Mouse (Mus musculus): ENCODE data around the gene Gm10842. TPM values are rescaled to one million over a fixed set of nuclear protein-coding genes. Genes with fewer than 3 reads are reported as not detected.
A peak's percentile ranks its signal among the peaks of the same experiment; 100 is the strongest.

Gene Gm10842
- polyA plus RNA-seq, 1 experiment from 2014 or later = not detected

DNA sequence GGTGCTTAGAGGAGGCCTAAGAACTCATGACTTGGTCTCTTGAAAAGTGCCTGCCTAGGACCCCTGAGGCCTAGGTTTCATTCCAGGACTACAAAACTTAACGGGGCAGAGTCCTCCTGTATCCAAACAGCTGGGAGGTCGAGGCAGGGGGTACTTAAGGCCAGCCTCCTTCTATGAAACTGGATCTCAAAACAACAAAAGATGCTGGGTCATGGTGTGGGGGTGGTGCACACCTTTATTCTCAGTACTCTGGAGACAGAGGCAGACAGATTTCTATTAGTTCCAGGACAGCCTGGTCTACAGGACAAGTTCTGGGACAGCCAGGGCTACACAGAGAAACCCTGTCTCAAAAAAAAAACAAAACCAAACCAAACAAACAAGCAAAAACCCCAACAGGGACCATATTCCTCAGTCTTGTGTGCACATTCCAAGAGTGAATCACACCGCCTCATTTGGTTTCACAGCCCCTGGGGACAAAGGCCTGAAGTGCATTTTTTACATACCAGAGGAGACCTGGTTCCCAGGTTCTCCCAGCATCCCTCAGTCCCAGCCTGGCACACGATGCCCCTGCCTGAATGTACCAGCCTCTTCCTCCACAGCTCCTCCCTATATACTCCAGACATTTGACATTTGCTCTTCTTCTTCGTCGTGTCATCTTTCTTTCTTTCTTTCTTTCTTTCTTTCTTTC is 13.1 kb downstream of the Gm10842 start:
- WGBS = 60% methylated on average over 6 of the region's 6 CpGs

DNA sequence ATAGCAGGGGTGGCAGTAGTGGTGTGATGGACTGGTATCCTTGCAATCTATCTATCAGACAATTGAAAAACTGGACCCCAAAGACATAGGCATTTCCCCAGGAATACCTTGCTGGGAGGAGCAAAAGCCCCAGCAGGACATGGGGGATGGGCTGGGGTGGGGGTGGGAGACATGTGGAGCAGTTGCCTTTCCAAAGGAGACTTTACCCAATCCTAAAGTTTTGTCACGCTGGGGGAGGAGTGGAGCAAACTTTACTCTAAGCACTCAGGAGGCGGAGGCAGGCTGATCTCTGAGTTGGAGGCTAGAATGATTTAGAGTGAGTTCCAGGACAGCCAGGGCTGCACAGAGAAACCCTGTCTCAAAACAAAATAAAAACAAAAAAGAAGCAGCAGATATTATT is 14.7 kb downstream of the Gm10842 start:
- no peak overlapping the region for H3K4me3 ChIP-seq (ENCODE audit: low read length)
- H3K4me2 ChIP-seq (ENCODE audit: low read length) = no peak overlapping the region
- WGBS = 87% methylated on average over 2 of the region's 2 CpGs
- H3K4me1 ChIP-seq (ENCODE audit: control insufficient read depth, insufficient read depth, low read depth, low read length) = no peaks in the 10 kb centered on the region
- no peak overlapping the region for H3K9ac ChIP-seq (ENCODE audit: low read depth, low read length)
- H3K27ac ChIP-seq (ENCODE audit: low read depth, low read length) = no peak overlapping the region
- H3K9me3 ChIP-seq (ENCODE audit: control insufficient read depth, low read length) = peaks cover 15% of the 10 kb centered on the region
- no peak for ATAC-seq
- H3K36me3 ChIP-seq (ENCODE audit: control insufficient read depth, insufficient read depth, low read length) = no peaks in the 10 kb centered on the region
- no peaks in the 10 kb centered on the region; the same call in 1 of the 2 replicates for H3K27me3 ChIP-seq (replicated peaks; ENCODE audit: control insufficient read depth, insufficient read depth, low read length)

More for the DNA sequence above, 13.1 kb downstream of the Gm10842 start:
- no peak overlapping the region for H3K9ac ChIP-seq (ENCODE audit: low read depth, low read length)
- no peak for ATAC-seq
- no peaks in the 10 kb centered on the region; the same call in 1 of the 2 replicates for H3K27me3 ChIP-seq (replicated peaks; ENCODE audit: control insufficient read depth, insufficient read depth, low read length)
- H3K4me3 ChIP-seq (ENCODE audit: low read length) = no peak overlapping the region
- H3K27ac ChIP-seq (ENCODE audit: low read depth, low read length) = no peak overlapping the region
- H3K9me3 ChIP-seq (ENCODE audit: control insufficient read depth, low read length) = peaks cover 5% of the 10 kb centered on the region
- H3K4me2 ChIP-seq (ENCODE audit: low read length) = no peak overlapping the region
- no peaks in the 10 kb centered on the region for H3K36me3 ChIP-seq (ENCODE audit: control insufficient read depth, insufficient read depth, low read length)
- H3K4me1 ChIP-seq (ENCODE audit: control insufficient read depth, insufficient read depth, low read depth, low read length) = no peaks in the 10 kb centered on the region

DNA sequence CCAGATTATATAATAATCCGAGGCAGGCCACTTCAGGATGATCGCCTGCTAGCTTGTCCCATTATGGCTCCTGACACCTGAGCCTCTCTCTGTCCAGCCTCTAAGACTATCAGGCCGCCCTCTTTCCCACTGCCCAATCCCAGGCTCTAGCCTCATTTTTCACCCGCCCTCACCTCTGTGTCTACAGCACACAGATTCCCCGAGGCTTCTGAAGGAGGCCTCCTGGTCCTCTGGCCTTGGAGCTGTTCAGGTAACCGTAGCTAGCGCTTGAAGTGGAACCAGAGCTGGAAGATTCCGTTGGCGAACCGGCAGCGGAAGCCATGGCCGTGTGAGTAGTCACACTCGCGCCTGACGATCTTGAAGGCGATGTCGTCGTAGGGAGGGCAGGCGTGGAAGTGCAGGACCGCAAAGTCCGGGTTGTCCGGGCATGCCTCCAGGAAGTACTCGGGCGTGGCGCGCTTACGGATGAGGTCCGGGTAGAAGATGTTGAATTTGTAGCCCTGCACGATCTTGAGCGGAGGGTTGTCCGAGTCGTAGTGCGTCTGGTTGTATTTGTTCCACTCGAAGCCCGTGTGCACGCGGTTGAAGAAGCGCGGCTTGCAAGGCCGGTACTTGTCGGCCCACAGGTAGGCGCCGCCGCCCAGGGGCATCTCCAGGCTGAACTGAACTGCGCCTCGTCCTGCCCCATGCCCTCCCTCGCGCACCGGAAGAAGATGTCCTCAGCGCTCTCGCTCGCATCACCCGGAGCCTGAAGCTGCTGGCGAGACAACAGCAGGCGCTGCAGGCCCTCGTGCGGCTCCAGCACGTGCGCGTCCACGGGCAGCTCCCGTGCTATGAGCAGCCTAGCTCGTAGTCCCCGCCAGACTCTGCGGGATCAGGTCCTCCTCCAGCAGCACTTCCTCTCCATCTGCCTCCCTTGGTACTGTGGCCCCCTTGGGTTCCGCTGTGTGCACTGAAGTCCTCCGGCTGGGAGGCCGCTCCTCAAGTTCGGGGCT is 18.1 kb downstream of the Gm10842 start:
- H3K4me1 ChIP-seq (ENCODE audit: control insufficient read depth, insufficient read depth, low read depth, low read length) = no peaks in the 10 kb centered on the region
- no peak overlapping the region for H3K4me2 ChIP-seq (ENCODE audit: low read length)
- 82% methylated on average over 69 of the region's 69 CpGs for WGBS
- H3K4me3 ChIP-seq (ENCODE audit: low read length) = no peak overlapping the region
- no peak for ATAC-seq
- H3K36me3 ChIP-seq (ENCODE audit: control insufficient read depth, insufficient read depth, low read length) = no peaks in the 10 kb centered on the region
- no peaks in the 10 kb centered on the region; the same call in 1 of the 2 replicates for H3K27me3 ChIP-seq (replicated peaks; ENCODE audit: control insufficient read depth, insufficient read depth, low read length)
- no peak overlapping the region for H3K9ac ChIP-seq (ENCODE audit: low read depth, low read length)
- H3K27ac ChIP-seq (ENCODE audit: low read depth, low read length) = no peak overlapping the region
- H3K9me3 ChIP-seq (ENCODE audit: control insufficient read depth, low read length) = peaks cover 15% of the 10 kb centered on the region

DNA sequence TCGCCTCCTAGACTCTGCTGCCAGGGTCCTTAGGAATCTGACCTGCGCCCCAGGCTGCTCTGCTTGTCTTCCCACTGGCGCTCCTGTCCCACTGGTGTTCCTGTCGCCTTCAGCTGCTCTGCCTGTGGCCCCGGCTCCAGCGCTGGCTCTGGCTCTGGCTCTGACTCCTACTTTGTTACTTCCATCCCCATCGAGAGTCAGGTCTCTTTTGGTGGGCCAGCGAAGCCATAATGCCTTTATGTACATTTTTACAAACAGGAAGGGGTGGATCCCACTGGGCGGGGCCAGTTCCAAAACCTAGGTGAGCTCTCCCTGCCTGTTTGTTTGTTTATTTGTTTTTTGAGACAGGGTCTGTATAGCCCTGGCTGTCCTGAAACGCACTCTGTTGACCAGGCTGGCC is 20.1 kb downstream of the Gm10842 start:
- no peak for ATAC-seq
- H3K9me3 ChIP-seq (ENCODE audit: control insufficient read depth, low read length) = peaks cover 15% of the 10 kb centered on the region
- no peak overlapping the region for H3K4me3 ChIP-seq (ENCODE audit: low read length)
- no peak overlapping the region for H3K27ac ChIP-seq (ENCODE audit: low read depth, low read length)
- no peak overlapping the region for H3K4me2 ChIP-seq (ENCODE audit: low read length)
- whole genome bisulfite sequencing = 92% methylated on average over 10 of the region's 10 CpGs
- H3K36me3 ChIP-seq (ENCODE audit: control insufficient read depth, insufficient read depth, low read length) = no peaks in the 10 kb centered on the region
- H3K9ac ChIP-seq (ENCODE audit: low read depth, low read length) = no peak overlapping the region
- H3K27me3 ChIP-seq (replicated peaks; ENCODE audit: control insufficient read depth, insufficient read depth, low read length) = no peaks in the 10 kb centered on the region
- H3K4me1 ChIP-seq (ENCODE audit: control insufficient read depth, insufficient read depth, low read depth, low read length) = no peaks in the 10 kb centered on the region

DNA sequence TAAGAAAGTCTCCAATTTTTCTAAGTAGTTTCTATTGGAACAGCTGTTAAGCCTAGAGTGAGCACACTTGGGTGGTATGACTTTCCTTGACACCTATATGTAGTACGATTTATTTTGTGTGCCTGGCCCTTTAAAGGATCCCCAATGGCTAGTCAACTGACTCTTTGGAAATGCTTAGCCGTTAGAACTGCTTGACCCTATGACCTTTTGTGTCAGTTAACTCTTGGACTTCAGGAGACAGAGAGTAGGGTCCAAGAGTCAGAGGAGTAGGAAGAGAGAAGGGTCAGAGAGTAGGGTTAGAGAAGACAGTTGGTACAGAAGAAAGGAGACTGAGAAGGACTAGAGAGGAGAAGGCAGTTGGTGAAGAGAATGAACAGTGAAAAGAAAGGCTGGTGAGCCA is 31.8 kb downstream of the Gm10842 start, which contains the start of gene Tlk2:
Tlk2 (plus strand) TSS at position 292 of the 400 bp plus-strand sequence.
- Histone ChIP-seq H3K4me3 (ENCODE audit: low read length) (no peak within 1 kb of the TSS), H3K9me3 (ENCODE audit: control insufficient read depth, low read length) (no peaks in the 10 kb centered on the region), H3K36me3 (ENCODE audit: control insufficient read depth, insufficient read depth, low read length) (no peaks in the 10 kb centered on the region), H3K4me1 (ENCODE audit: control insufficient read depth, insufficient read depth, low read depth, low read length) (peaks cover 19% of the 10 kb centered on the region), H3K4me2 (ENCODE audit: low read length) (peak within 1 kb of the TSS; percentile 95), H3K27ac (ENCODE audit: low read depth, low read length) (no peak within 1 kb of the TSS), H3K27me3 (replicated peaks; ENCODE audit: control insufficient read depth, insufficient read depth, low read length) (no peaks in the 10 kb centered on the region), H3K9ac (ENCODE audit: low read depth, low read length) (no peak within 1 kb of the TSS)
- ATAC-seq = no peak
- WGBS = 41% methylated on average over 2 of the region's 2 CpGs

DNA sequence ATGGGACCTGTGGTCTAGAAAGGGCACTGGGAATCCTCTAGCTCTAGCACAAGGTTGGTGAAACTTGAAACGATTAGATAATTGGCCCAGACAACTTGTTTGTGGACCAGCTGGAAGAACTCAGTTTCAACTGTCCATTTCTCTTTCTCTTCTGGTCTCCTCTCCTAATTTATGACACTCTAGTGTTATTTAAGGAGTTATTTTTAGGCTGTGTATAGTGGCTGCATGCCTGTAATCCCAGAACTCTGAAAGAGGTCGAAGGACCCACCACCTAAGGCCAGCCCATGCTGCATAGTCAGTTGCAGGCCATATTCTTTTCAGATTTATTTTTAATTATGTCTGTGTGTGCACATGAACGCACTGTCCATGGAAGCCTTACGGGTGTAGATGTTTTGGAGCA is 32.8 kb downstream of the Gm10842 start:
- peak overlapping the region; percentile 95 for H3K4me2 ChIP-seq (ENCODE audit: low read length)
- H3K9me3 ChIP-seq (ENCODE audit: control insufficient read depth, low read length) = no peaks in the 10 kb centered on the region
- peaks cover 4% of the 10 kb centered on the region; the same call in 1 of the 2 replicates for H3K36me3 ChIP-seq (ENCODE audit: control insufficient read depth, insufficient read depth, low read length)
- H3K27me3 ChIP-seq (replicated peaks; ENCODE audit: control insufficient read depth, insufficient read depth, low read length) = no peaks in the 10 kb centered on the region
- H3K9ac ChIP-seq (ENCODE audit: low read depth, low read length) = no peak overlapping the region
- no peak overlapping the region for H3K27ac ChIP-seq (ENCODE audit: low read depth, low read length)
- peaks cover 19% of the 10 kb centered on the region for H3K4me1 ChIP-seq (ENCODE audit: control insufficient read depth, insufficient read depth, low read depth, low read length)
- no peak overlapping the region for H3K4me3 ChIP-seq (ENCODE audit: low read length)
- WGBS = 70% methylated on average over 4 of the region's 4 CpGs
- no peak for ATAC-seq

DNA sequence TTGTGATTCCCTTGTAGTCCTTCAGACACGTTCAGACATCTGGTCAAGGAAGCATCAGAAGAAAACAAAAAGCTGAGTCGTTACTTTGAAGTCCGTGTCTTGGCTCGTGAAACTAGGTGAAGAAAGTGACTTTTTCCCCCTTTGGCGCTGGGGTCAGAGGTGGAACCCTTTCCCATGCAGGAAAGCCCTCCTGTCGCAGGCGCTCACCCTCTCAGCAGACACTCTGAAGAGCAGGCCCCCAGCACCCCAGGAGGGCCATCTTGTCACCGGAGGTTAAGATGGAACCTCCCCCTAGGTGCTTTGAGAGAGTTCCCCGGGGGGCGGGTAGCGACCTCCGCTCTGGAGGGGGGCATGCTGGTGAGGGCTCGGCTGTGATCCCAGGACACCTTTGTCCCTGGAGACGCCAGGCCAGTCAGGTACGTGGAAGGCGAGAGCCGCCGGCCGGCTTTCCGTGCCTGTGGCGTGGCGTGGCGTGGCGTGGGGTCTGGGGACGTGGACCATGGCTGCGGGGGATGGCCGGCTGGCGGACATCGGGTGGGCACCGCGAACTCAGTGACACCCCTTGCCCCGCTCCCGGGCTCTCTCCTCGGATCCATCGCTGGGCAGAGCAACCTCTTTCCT is 33.9 kb downstream of the Gm10842 start:
- Histone ChIP-seq H3K4me1 (ENCODE audit: control insufficient read depth, insufficient read depth, low read depth, low read length) (peaks cover 19% of the 10 kb centered on the region), H3K9ac (ENCODE audit: low read depth, low read length) (peak overlapping the region; percentile 98), H3K4me3 (ENCODE audit: low read length) (peak overlapping the region; percentile 97), H3K36me3 (ENCODE audit: control insufficient read depth, insufficient read depth, low read length) (peaks cover 9% of the 10 kb centered on the region; the same call in 1 of the 2 replicates), H3K27ac (ENCODE audit: low read depth, low read length) (peak overlapping the region; percentile 93), H3K9me3 (ENCODE audit: control insufficient read depth, low read length) (no peaks in the 10 kb centered on the region), H3K27me3 (replicated peaks; ENCODE audit: control insufficient read depth, insufficient read depth, low read length) (no peaks in the 10 kb centered on the region), H3K4me2 (ENCODE audit: low read length) (peak overlapping the region; percentile 95)
- 1% methylated on average over 26 of the region's 35 CpGs for WGBS
- peak; percentile 8; the same call in 1 of the 2 replicates for ATAC-seq

DNA sequence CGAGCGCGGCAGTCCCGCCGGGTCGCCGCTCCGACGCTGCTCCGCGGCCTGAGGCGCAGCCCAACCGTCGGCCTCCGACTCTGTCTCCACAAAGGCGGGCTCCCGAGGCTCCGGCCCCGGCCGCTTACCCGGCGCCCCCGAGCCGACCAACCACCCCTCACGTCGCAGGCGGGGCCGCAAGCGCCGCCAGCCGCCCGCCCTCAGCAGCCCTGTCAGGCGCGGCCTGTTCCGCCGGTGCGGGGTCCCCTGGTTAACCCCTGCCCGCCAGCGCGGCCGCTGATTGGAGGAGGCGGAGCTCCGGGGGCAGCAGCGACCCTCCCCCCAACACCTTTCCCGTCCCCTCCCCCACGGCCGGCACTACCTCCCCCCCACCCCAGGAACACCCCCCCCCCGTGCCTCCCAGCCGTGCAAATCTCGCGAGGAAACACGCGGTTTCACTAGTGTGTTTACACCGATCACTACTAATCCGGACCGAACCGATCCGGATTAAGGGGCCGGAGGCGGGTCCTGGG is 34.5 kb downstream of the Gm10842 start:
- Histone ChIP-seq H3K4me1 (ENCODE audit: control insufficient read depth, insufficient read depth, low read depth, low read length) (peaks cover 19% of the 10 kb centered on the region), H3K4me2 (ENCODE audit: low read length) (peak overlapping the region; percentile 95), H3K9ac (ENCODE audit: low read depth, low read length) (peak overlapping the region; percentile 98), H3K27me3 (replicated peaks; ENCODE audit: control insufficient read depth, insufficient read depth, low read length) (no peaks in the 10 kb centered on the region), H3K4me3 (ENCODE audit: low read length) (peak overlapping the region; percentile 97), H3K27ac (ENCODE audit: low read depth, low read length) (peak overlapping the region; percentile 93), H3K9me3 (ENCODE audit: control insufficient read depth, low read length) (no peaks in the 10 kb centered on the region), H3K36me3 (ENCODE audit: control insufficient read depth, insufficient read depth, low read length) (peaks cover 9% of the 10 kb centered on the region; the same call in 1 of the 2 replicates)
- ATAC-seq = peak; percentile 97
- WGBS = under 1% methylated on average over 50 of the region's 60 CpGs

All from hindbrain, embryonic 16.5 days (tissue).